Mouse (Mus musculus): ENCODE measurements around the gene Hyal4. TPM values are rescaled to one million over a fixed set of nuclear protein-coding genes. Genes with fewer than 3 reads are reported as not detected.

Gene Hyal4
- total and polyA plus RNA-seq, 2 experiments, result under 0.01 TPM; not detected in 1

GRCm38 (mm10) chr6:24734565-24734964 is 13.6 kb upstream of the Hyal4 start:
- Histone ChIP-seq H3K27me3 (ENCODE audit: control insufficient read depth, insufficient read depth, low read length) (no peaks in the 10 kb centered on the region), H3K9ac (ENCODE audit: low read depth, low read length) (no peak overlapping the region), H3K36me3 (ENCODE audit: control insufficient read depth, insufficient read depth, low read length) (no peaks in the 10 kb centered on the region), H3K27ac (replicated peaks; ENCODE audit: insufficient read depth, low read depth, low read length) (no peak overlapping the region), H3K79me2 (ENCODE audit: control insufficient read depth, insufficient read depth, low read length) (no peaks in the 10 kb centered on the region), H3K4me1 (ENCODE audit: control insufficient read depth, insufficient read depth, low read length) (no peaks in the 10 kb centered on the region), H3K4me3 (ENCODE audit: insufficient read depth, low read depth, low read length) (no peak overlapping the region)
- no peak for DNase-seq (ENCODE audit: extremely low read depth, low read depth, low spot score)
- 81% methylated on average over 6 of the region's 6 CpGs for WGBS
- TF ChIP-seq POLR2A (IDR thresholded peaks at IDR 0.05; ENCODE audit: extremely low read depth, insufficient read depth, low read length) (no peak), CTCF (IDR thresholded peaks at IDR 0.05; ENCODE audit: low read depth, low read length) (no peak)

GRCm38 (mm10) chr6:24759281-24759680 is 11.2 kb downstream of the Hyal4 start:
- H3K4me1 ChIP-seq (ENCODE audit: control insufficient read depth, insufficient read depth, low read length), result no peaks in the 10 kb centered on the region
- no peaks in the 10 kb centered on the region for H3K27me3 ChIP-seq (ENCODE audit: control insufficient read depth, insufficient read depth, low read length)
- no peak overlapping the region for H3K27ac ChIP-seq (replicated peaks; ENCODE audit: insufficient read depth, low read depth, low read length)
- WGBS, result 93% methylated on average over 3 of the region's 3 CpGs
- no peak for DNase-seq (ENCODE audit: extremely low read depth, low read depth, low spot score)
- H3K36me3 ChIP-seq (ENCODE audit: control insufficient read depth, insufficient read depth, low read length), result no peaks in the 10 kb centered on the region
- H3K4me3 ChIP-seq (ENCODE audit: insufficient read depth, low read depth, low read length), result no peak overlapping the region
- no peak for TF ChIP-seq CTCF (IDR thresholded peaks at IDR 0.05; ENCODE audit: low read depth, low read length)
- TF ChIP-seq POLR2A (IDR thresholded peaks at IDR 0.05; ENCODE audit: extremely low read depth, insufficient read depth, low read length), result no peak
- H3K79me2 ChIP-seq (ENCODE audit: control insufficient read depth, insufficient read depth, low read length), result no peaks in the 10 kb centered on the region
- H3K9ac ChIP-seq (ENCODE audit: low read depth, low read length), result no peak overlapping the region

- no peaks in the 10 kb centered on the region for H3K36me3 ChIP-seq (ENCODE audit: control insufficient read depth, insufficient read depth, low read length)
- TF ChIP-seq POLR2A (IDR thresholded peaks at IDR 0.05; ENCODE audit: extremely low read depth, insufficient read depth, low read length) (no peak), CTCF (IDR thresholded peaks at IDR 0.05; ENCODE audit: low read depth, low read length) (no peak)
- WGBS, result 86% methylated on average over 2 of the region's 2 CpGs
- no peaks in the 10 kb centered on the region for H3K27me3 ChIP-seq (ENCODE audit: control insufficient read depth, insufficient read depth, low read length)
- no peak for DNase-seq (ENCODE audit: extremely low read depth, low read depth, low spot score)
- H3K4me3 ChIP-seq (ENCODE audit: insufficient read depth, low read depth, low read length), result no peak overlapping the region
- no peaks in the 10 kb centered on the region for H3K79me2 ChIP-seq (ENCODE audit: control insufficient read depth, insufficient read depth, low read length)
- H3K9ac ChIP-seq (ENCODE audit: low read depth, low read length), result no peak overlapping the region
- no peaks in the 10 kb centered on the region for H3K4me1 ChIP-seq (ENCODE audit: control insufficient read depth, insufficient read depth, low read length)
- H3K27ac ChIP-seq (replicated peaks; ENCODE audit: insufficient read depth, low read depth, low read length), result no peak overlapping the region
Observed at GRCm38 (mm10) chr6:24766261-24766660, 18.1 kb downstream of the Hyal4 start.

- DNase-seq (ENCODE audit: extremely low read depth, low read depth, low spot score), result no peak
- Histone ChIP-seq H3K9ac (ENCODE audit: low read depth, low read length) (no peak overlapping the region), H3K4me1 (ENCODE audit: control insufficient read depth, insufficient read depth, low read length) (no peaks in the 10 kb centered on the region), H3K4me3 (ENCODE audit: insufficient read depth, low read depth, low read length) (no peak overlapping the region), H3K27me3 (ENCODE audit: control insufficient read depth, insufficient read depth, low read length) (no peaks in the 10 kb centered on the region), H3K27ac (replicated peaks; ENCODE audit: insufficient read depth, low read depth, low read length) (no peak overlapping the region), H3K79me2 (ENCODE audit: control insufficient read depth, insufficient read depth, low read length) (no peaks in the 10 kb centered on the region), H3K36me3 (ENCODE audit: control insufficient read depth, insufficient read depth, low read length) (no peaks in the 10 kb centered on the region)
- TF ChIP-seq POLR2A (IDR thresholded peaks at IDR 0.05; ENCODE audit: extremely low read depth, insufficient read depth, low read length) (no peak), CTCF (IDR thresholded peaks at IDR 0.05; ENCODE audit: low read depth, low read length) (no peak)
- 48% methylated on average over 2 of the region's 2 CpGs for WGBS
Observed at GRCm38 (mm10) chr6:24779182-24779581, 31.1 kb downstream of the Hyal4 start.

- Histone ChIP-seq H3K4me3 (ENCODE audit: insufficient read depth, low read depth, low read length) (no peak within 1 kb of the TSS), H3K4me1 (ENCODE audit: control insufficient read depth, insufficient read depth, low read length) (no peaks in the 10 kb centered on the region), H3K27me3 (ENCODE audit: control insufficient read depth, insufficient read depth, low read length) (no peaks in the 10 kb centered on the region), H3K9ac (ENCODE audit: low read depth, low read length) (no peak within 1 kb of the TSS), H3K36me3 (ENCODE audit: control insufficient read depth, insufficient read depth, low read length) (no peaks in the 10 kb centered on the region), H3K27ac (replicated peaks; ENCODE audit: insufficient read depth, low read depth, low read length) (no peak within 1 kb of the TSS), H3K79me2 (ENCODE audit: control insufficient read depth, insufficient read depth, low read length) (no peaks in the 10 kb centered on the region)
- TF ChIP-seq POLR2A (IDR thresholded peaks at IDR 0.05; ENCODE audit: extremely low read depth, insufficient read depth, low read length) (no peak), CTCF (IDR thresholded peaks at IDR 0.05; ENCODE audit: low read depth, low read length) (no peak)
- no peak for DNase-seq (ENCODE audit: extremely low read depth, low read depth, low spot score)
Observed at GRCm38 (mm10) chr6:24790888-24791287, 42.8 kb downstream of the Hyal4 start, which contains the start of gene Spam1. Spam1 (plus strand) TSS chr6:24791188.

Other genes starting within 250 kb of the Hyal4 start
- not detected in 2 replicates for gene Iqub, start 233.3 kb upstream of the Hyal4 start, total RNA-seq (2014; rRNA removed)
- not detected in 2 replicates for gene Iqub, start 233.3 kb upstream of the Hyal4 start, polyA plus RNA-seq (2012; rRNA removed)
- 65.2 and 101 TPM in 2 replicates for gene Ndufa5, start 220.3 kb upstream of the Hyal4 start, total RNA-seq (2014; rRNA removed)
- 5.2 and 6.3 TPM in 2 replicates for gene Ndufa5, start 220.3 kb upstream of the Hyal4 start, polyA plus RNA-seq (2012; rRNA removed)
- not detected in 2 replicates for gene Asb15, start 220.2 kb upstream of the Hyal4 start, total RNA-seq (2014; rRNA removed)
- gene Asb15, start 220.2 kb upstream of the Hyal4 start, polyA plus RNA-seq (2012; rRNA removed), result not detected in 2 replicates
- 0.37 TPM in 1 of 2 replicates, not detected in the other for gene Lmod2, start 150.6 kb upstream of the Hyal4 start, total RNA-seq (2014; rRNA removed)
- not detected in 2 replicates for gene Lmod2, start 150.6 kb upstream of the Hyal4 start, polyA plus RNA-seq (2012; rRNA removed)
- 36.9 and 40.9 TPM in 2 replicates for gene Wasl, start 83.3 kb upstream of the Hyal4 start, total RNA-seq (2014; rRNA removed)
- gene Wasl, start 83.3 kb upstream of the Hyal4 start, polyA plus RNA-seq (2012; rRNA removed), result 29.4 and 44.5 TPM in 2 replicates
- gene Hyal6, start 15.1 kb upstream of the Hyal4 start, total RNA-seq (2014; rRNA removed), result not detected in 2 replicates
- not detected in 2 replicates for gene Hyal6, start 15.1 kb upstream of the Hyal4 start, polyA plus RNA-seq (2012; rRNA removed)
- gene Spam1, start 42.9 kb downstream of the Hyal4 start, total RNA-seq (2014; rRNA removed), result not detected in 2 replicates
- gene Spam1, start 42.9 kb downstream of the Hyal4 start, polyA plus RNA-seq (2012; rRNA removed), result not detected in 2 replicates
- not detected in 2 replicates for gene Hyal5, start 109.7 kb downstream of the Hyal4 start, total RNA-seq (2014; rRNA removed)
- gene Hyal5, start 109.7 kb downstream of the Hyal4 start, polyA plus RNA-seq (2012; rRNA removed), result not detected in 2 replicates
- 0.60 and 0.65 TPM in 2 replicates for gene Tmem229a, start 208.0 kb downstream of the Hyal4 start, total RNA-seq (2014; rRNA removed)
- gene Tmem229a, start 208.0 kb downstream of the Hyal4 start, polyA plus RNA-seq (2012; rRNA removed), result 0.11 and 0.12 TPM in 2 replicates

All from liver, adult 2 months (tissue).